Mouse (Mus musculus) forebrain, embryonic 11.5 days (tissue): ENCODE data around the gene Jmjd4. TPM values are rescaled to one million over a fixed set of nuclear protein-coding genes. Genes with fewer than 3 reads are reported as not detected.
A peak's percentile ranks its signal among the peaks of the same experiment; 100 is the strongest.

Experiments
- ATAC-seq: fragments of 200-750 bp; cut with Nextera tagmentation; replicated peaks from 2 replicates; pipeline ENCODE4 v1.8.0; 2017; ENCODE audit warnings: moderate TSS enrichment; ENCODE audit not compliant: low FRiP score
- DNase-seq: peaks from one replicate; pipeline ENCODE4 v3.0.0-alpha.2; 2017; ENCODE audit warnings: low spot score
- H3K27ac ChIP-seq: fragments of 300-500 bp; sonication (generic); 2 replicates; pipeline ENCODE4 v1.5.1; 2014; ENCODE audit warnings: low read depth, low read length
- H3K27me3 ChIP-seq: fragments of 300-500 bp; sonication (generic); 2 replicates; pipeline ENCODE4 v1.6.1; 2014; ENCODE audit warnings: mild to moderate bottlenecking, low read length, mixed read lengths; ENCODE audit not compliant: control insufficient read depth, insufficient read depth
- H3K36me3 ChIP-seq: fragments of 300-500 bp; sonication (generic); 2 replicates; pipeline ENCODE4 v1.6.1; 2014; ENCODE audit warnings: mild to moderate bottlenecking, low read length, moderate library complexity, mixed read lengths; ENCODE audit not compliant: control insufficient read depth, insufficient read depth
- H3K4me1 ChIP-seq: fragments of 300-500 bp; sonication (generic); replicated peaks from 2 replicates; pipeline ENCODE4 v1.6.1; 2014; ENCODE audit warnings: low read length, mixed read lengths; ENCODE audit not compliant: control insufficient read depth, insufficient read depth
- H3K4me2 ChIP-seq: fragments of 300-500 bp; sonication (generic); 2 replicates; pipeline ENCODE4 v1.6.1; 2014; ENCODE audit warnings: low read depth, mild to moderate bottlenecking, low read length, moderate library complexity, mixed read lengths; ENCODE audit not compliant: severe bottlenecking
- H3K4me3 ChIP-seq: fragments of 300-500 bp; sonication (generic); 2 replicates; pipeline ENCODE4 v1.5.1; 2014; ENCODE audit warnings: low read depth, low read length
- H3K9ac ChIP-seq: fragments of 300-500 bp; sonication (generic); 2 replicates; pipeline ENCODE4 v1.6.1; 2014; ENCODE audit warnings: low read length
- H3K9me3 ChIP-seq: fragments of 300-500 bp; sonication (generic); 2 replicates; pipeline ENCODE4 v1.6.1; 2016; ENCODE audit warnings: low read length, mixed read lengths; ENCODE audit not compliant: control insufficient read depth
- WGBS: fragments of 180-500 bp; shearing (Covaris S2); extraction: QIAGEN DNeasy Blood & Tissue Kit; methylation state at CpG from one replicate; pipeline ENCODE4 v1.1.7; 2014; 5-methylcytosine and 5-hydroxymethylcytosine counted together
- polyA plus RNA-seq: library from polyadenylated mRNA; unstranded; fragments of >200 nt; fragmentation: Nextera tagmentation; extraction: Ambion mirVana; gene quantifications from 2 replicates; pipeline ENCODE4 v1.2.1, GENCODE M21; 2014

The Jmjd4 gene
- 17.8 and 20.5 TPM in 2 replicates for polyA plus RNA-seq

DNA sequence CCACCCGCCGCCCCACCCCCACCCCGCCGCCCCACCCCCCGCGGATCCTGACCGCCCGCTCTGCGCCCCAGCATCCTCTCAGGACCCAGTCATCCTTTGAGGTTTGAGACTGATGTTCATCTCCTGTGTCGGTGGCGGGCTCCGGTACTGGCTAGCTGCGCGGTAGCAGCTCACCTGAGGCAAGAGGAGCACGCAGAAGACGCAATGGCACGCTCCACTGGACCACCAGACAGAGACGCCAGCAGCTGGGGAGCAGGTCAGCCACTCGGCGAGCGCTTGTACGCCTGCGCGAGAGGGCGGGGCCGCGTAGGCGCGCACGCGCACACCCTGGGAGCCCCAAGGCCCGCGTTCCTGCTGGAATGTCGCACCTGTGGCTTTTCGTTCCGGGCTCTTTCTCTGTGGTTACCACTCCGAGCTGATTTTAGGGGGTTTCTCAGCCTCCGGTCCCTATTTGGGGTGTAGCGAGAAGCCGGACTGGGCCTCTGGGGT lies at the start of gene Jmjd4:
Gene Jmjd4, plus strand, starts transcription at position 305 of the 489 bp plus-strand sequence.
- DNase-seq (peak; percentile 94), ATAC-seq (peak; percentile 94)
- peak within 1 kb of the TSS; percentile 75 for H3K9ac ChIP-seq
- H3K4me1 ChIP-seq = peaks cover 6% of the 10 kb centered on the region
- H3K27ac ChIP-seq = no peak within 1 kb of the TSS
- under 1% methylated on average over 36 of the region's 40 CpGs for WGBS
- peak within 1 kb of the TSS; percentile 79 for H3K4me3 ChIP-seq
- no peaks in the 10 kb centered on the region for H3K9me3 ChIP-seq
- peak within 1 kb of the TSS; percentile 71 for H3K4me2 ChIP-seq
- H3K27me3 ChIP-seq = no peaks in the 10 kb centered on the region
- no peaks in the 10 kb centered on the region; the same call in 1 of the 2 replicates for H3K36me3 ChIP-seq

GRCm38 (mm10) chr11:59400876-59401275 lies 49.0 kb upstream of the Jmjd4 start:
- H3K9me3 ChIP-seq = no peaks in the 10 kb centered on the region
- no peak overlapping the region for H3K27ac ChIP-seq
- ATAC-seq (no peak), DNase-seq (no peak)
- no peak overlapping the region for H3K4me3 ChIP-seq
- H3K4me1 ChIP-seq = no peaks in the 10 kb centered on the region
- H3K27me3 ChIP-seq = no peaks in the 10 kb centered on the region
- WGBS = 85% methylated on average over 2 of the region's 2 CpGs
- no peak overlapping the region for H3K4me2 ChIP-seq
- peaks cover 3% of the 10 kb centered on the region; the same call in 1 of the 2 replicates for H3K36me3 ChIP-seq
- H3K9ac ChIP-seq = no peak overlapping the region

DNA sequence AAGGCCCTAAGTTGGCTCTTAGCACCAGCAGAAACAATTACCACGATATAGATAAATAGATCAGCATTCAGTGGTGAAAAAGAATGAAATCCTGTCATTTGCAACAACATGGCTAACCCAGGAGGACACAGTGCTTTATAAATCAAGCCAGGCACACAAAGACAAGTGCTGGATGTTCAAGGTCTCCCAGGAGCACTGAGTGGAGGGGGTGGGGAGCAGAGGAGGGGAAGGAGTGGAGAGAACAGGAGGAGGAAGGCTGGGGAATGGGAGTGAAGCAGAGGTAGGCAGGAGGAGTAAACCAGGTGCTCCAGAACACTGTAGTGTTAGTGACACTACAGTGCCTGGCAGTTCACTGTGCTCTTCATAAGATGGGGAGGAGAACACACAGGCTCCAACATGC lies 44.1 kb upstream of the Jmjd4 start:
- H3K27me3 ChIP-seq = no peaks in the 10 kb centered on the region
- no peaks in the 10 kb centered on the region for H3K9me3 ChIP-seq
- 81% methylated on average over 1 of the region's 1 CpGs for WGBS
- peaks cover 3% of the 10 kb centered on the region; the same call in 1 of the 2 replicates for H3K36me3 ChIP-seq
- H3K27ac ChIP-seq = no peak overlapping the region
- H3K4me2 ChIP-seq = no peak overlapping the region
- no peak overlapping the region for H3K9ac ChIP-seq
- DNase-seq = no peak
- H3K4me3 ChIP-seq = no peak overlapping the region
- ATAC-seq = no peak
- H3K4me1 ChIP-seq = no peaks in the 10 kb centered on the region

- H3K9ac ChIP-seq = no peak overlapping the region
- no peak for DNase-seq
- H3K4me1 ChIP-seq = peaks cover 2% of the 10 kb centered on the region; the same call in 1 of the 2 replicates
- no peak overlapping the region for H3K27ac ChIP-seq
- H3K4me2 ChIP-seq = no peak overlapping the region
- WGBS = 89% methylated on average over 2 of the region's 2 CpGs
- H3K9me3 ChIP-seq = no peaks in the 10 kb centered on the region
- ATAC-seq = no peak
- H3K4me3 ChIP-seq = no peak overlapping the region
- H3K27me3 ChIP-seq = no peaks in the 10 kb centered on the region
- no peaks in the 10 kb centered on the region for H3K36me3 ChIP-seq
Measured at GRCm38 (mm10) chr11:59410851-59411250, 39.0 kb upstream of the Jmjd4 start.

DNA sequence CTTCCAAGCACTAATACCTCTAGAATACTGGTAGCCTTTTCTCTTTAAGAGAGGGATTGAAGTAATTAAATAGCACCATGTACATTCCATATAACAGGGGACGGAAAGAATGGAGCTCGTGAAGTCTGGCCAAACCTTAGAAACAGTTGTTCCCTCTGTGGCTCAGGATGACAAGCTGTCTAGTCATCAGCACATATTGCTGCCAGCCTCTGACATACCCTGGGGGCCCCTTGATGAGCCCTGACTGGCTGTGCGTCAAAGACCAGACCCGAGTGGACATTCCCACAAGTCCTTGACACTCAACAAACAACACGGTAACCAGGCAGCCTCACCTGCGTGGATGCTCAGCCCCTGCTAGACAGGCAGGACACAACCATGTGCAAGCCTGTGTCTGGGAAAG lies 37.8 kb upstream of the Jmjd4 start:
- no peaks in the 10 kb centered on the region for H3K36me3 ChIP-seq
- WGBS = 66% methylated on average over 6 of the region's 6 CpGs
- no peak overlapping the region for H3K27ac ChIP-seq

GRCm38 (mm10) chr11:59412999-59413863 lies 36.6 kb upstream of the Jmjd4 start:
- H3K9ac ChIP-seq = no peak overlapping the region
- H3K27me3 ChIP-seq = no peaks in the 10 kb centered on the region
- H3K27ac ChIP-seq = no peak overlapping the region
- DNase-seq (no peak), ATAC-seq (no peak)
- no peak overlapping the region for H3K4me3 ChIP-seq
- no peaks in the 10 kb centered on the region for H3K9me3 ChIP-seq
- no peaks in the 10 kb centered on the region for H3K36me3 ChIP-seq
- no peak overlapping the region for H3K4me2 ChIP-seq
- 92% methylated on average over 13 of the region's 13 CpGs for WGBS
- H3K4me1 ChIP-seq = peaks cover 2% of the 10 kb centered on the region; the same call in 1 of the 2 replicates

More for the DNA sequence above, 37.8 kb upstream of the Jmjd4 start:
- Histone ChIP-seq H3K4me3 (no peak overlapping the region), H3K9ac (no peak overlapping the region), H3K4me1 (peaks cover 2% of the 10 kb centered on the region; the same call in 1 of the 2 replicates), H3K9me3 (no peaks in the 10 kb centered on the region), H3K27me3 (no peaks in the 10 kb centered on the region), H3K4me2 (no peak overlapping the region)
- DNase-seq = no peak
- ATAC-seq = no peak

DNA sequence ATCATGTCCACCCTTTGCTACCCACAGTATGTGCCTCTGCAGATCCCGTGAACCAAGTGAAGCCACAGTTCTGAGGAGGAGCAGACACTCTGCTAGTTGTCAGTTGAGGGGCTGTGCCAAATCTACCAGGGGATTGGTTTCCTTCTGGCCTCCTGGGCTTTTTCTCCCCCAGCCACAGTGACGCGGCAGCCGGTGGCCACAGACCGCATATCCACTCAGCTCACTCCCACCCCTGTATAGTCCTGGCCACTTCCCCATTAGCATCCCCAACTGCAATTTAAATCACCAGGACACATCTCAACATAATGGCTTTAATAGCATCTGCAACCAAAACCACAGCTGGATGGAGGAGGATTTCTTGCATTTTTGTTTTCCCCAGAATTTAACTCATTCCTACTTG lies 31.1 kb upstream of the Jmjd4 start:
- Histone ChIP-seq H3K4me1 (no peaks in the 10 kb centered on the region), H3K4me2 (no peak overlapping the region), H3K9me3 (no peaks in the 10 kb centered on the region), H3K9ac (no peak overlapping the region), H3K36me3 (no peaks in the 10 kb centered on the region; the same call in 1 of the 2 replicates), H3K4me3 (no peak overlapping the region), H3K27me3 (no peaks in the 10 kb centered on the region), H3K27ac (no peak overlapping the region)
- DNase-seq (no peak), ATAC-seq (no peak)
- WGBS = 78% methylated on average over 5 of the region's 5 CpGs

DNA sequence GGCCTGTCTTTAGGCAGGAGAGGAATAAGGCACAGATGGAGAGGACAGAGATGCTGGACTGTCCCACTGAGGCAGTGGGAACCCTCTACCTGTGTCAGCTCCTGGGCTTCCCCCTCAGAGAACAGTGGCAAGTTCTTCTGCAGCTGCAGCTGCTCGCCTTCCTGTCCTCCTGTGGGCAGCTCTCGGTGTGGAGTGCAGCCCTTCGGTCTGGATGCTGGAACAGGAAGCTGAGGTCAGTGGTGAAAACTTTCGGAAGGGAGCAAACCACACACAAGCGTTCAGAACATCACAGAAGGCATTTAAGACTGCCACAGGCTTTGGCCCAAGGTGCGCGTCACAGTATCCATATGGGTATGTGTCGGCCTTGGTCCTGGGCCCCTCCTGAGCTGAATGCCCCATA lies 28.4 kb upstream of the Jmjd4 start:
- no peaks in the 10 kb centered on the region for H3K4me1 ChIP-seq
- ATAC-seq (no peak), DNase-seq (no peak)
- no peaks in the 10 kb centered on the region for H3K9me3 ChIP-seq
- no peak overlapping the region for H3K4me3 ChIP-seq
- no peak overlapping the region for H3K4me2 ChIP-seq
- peaks cover 3% of the 10 kb centered on the region; the same call in 1 of the 2 replicates for H3K36me3 ChIP-seq
- H3K27me3 ChIP-seq = no peaks in the 10 kb centered on the region
- WGBS = 88% methylated on average over 8 of the region's 8 CpGs
- H3K9ac ChIP-seq = no peak overlapping the region
- no peak overlapping the region for H3K27ac ChIP-seq
